Mouse (Mus musculus) heart, adult 2 months (tissue): ENCODE measurements around the gene Slc39a11.

ENCODE experiments used
- EP300 ChIP-seq: fragments of 200-500 bp; IDR thresholded peaks from 2 replicates; pipeline ENCODE4 v1.6.1; 2011; ENCODE audit warnings: low read depth, low read length, control low read depth; ENCODE audit not compliant: insufficient read depth
- POLR2A ChIP-seq: fragments of 200-500 bp; IDR thresholded peaks from 2 replicates; pipeline ENCODE4 v1.6.1; 2011; ENCODE audit warnings: mild to moderate bottlenecking, low read depth, low read length, control low read depth; ENCODE audit not compliant: insufficient read depth

- no peak for TF ChIP-seq EP300
- TF ChIP-seq POLR2A, result no peak
These were observed 138.8 kb downstream of the Slc39a11 start for GRCm38 (mm10) chr11:113510969-113511625.
